Mouse (Mus musculus) liver, postnatal 0 days (tissue): Measurements from ENCODE around the gene Gm21761. TPM values are rescaled to one million over a fixed set of nuclear protein-coding genes. Genes with fewer than 3 reads are reported as not detected.

Experiments
- polyA plus RNA-seq: library from polyadenylated mRNA; unstranded; fragments of >200 nt; fragmentation: Nextera tagmentation; extraction: Ambion mirVana; gene quantifications from 2 replicates; pipeline ENCODE4 v1.2.1, GENCODE M21; 2015

Gm21761 gene
- polyA plus RNA-seq, 1 experiment from 2014 or later: not detected

Other genes with a start within 250 kb of the Gm21761 start
- gene Hmgcs1, start 238.9 kb downstream of the Gm21761 start, polyA plus RNA-seq: 81.2 and 94.7 TPM in 2 replicates
- gene Nim1k, start 173.4 kb downstream of the Gm21761 start, polyA plus RNA-seq: 0.22 and 0.32 TPM in 2 replicates
- gene Zfp131, start 138.4 kb downstream of the Gm21761 start, polyA plus RNA-seq: 8.8 and 11.0 TPM in 2 replicates
- not detected in 2 replicates for gene AF067063, start 99.1 kb downstream of the Gm21761 start, polyA plus RNA-seq
- gene D13Ertd608e, start 93.3 kb downstream of the Gm21761 start, polyA plus RNA-seq: 0.19 TPM in 1 of 2 replicates, not detected in the other
- not detected in 2 replicates for gene Tcstv1, start 34.5 kb downstream of the Gm21761 start, polyA plus RNA-seq
- not detected in 2 replicates for gene B020031M17Rik, start 21.5 kb upstream of the Gm21761 start, polyA plus RNA-seq
- gene Gm36079, start 97.7 kb upstream of the Gm21761 start, polyA plus RNA-seq: not detected in 2 replicates
- 1.0 and 1.3 TPM in 2 replicates for gene Gm21188, start 122.9 kb upstream of the Gm21761 start, polyA plus RNA-seq
- not detected in 2 replicates for gene Gm20767, start 211.0 kb upstream of the Gm21761 start, polyA plus RNA-seq
- gene Gm21818, start 243.2 kb upstream of the Gm21761 start, polyA plus RNA-seq: not detected in 2 replicates